Mouse (Mus musculus): ENCODE results near the gene Gm20604. TPM values are rescaled to one million over a fixed set of nuclear protein-coding genes. Genes with fewer than 3 reads are reported as not detected.

Gm20604 gene
- total RNA-seq, 4 experiments from 2014 or later = 2.7 to 2.9 (median 2.9) TPM

Other genes with a start within 250 kb of the Gm20604 start
- not detected for gene Chga, start 203.7 kb downstream of the Gm20604 start, total RNA-seq (2022)
- 10 to 100 TPM in 1 of 4 experiments, 1 to 10 TPM in 3; 5.7 to 10.4 (median 8.2) TPM for gene Itpk1, start 53.7 kb downstream of the Gm20604 start, total RNA-seq (2022)
- gene Moap1, start 15.0 kb downstream of the Gm20604 start, total RNA-seq (2022) = 1 to 10 TPM; 3.8 to 4.7 (median 4.2) TPM
- gene Tmem251, start 14.9 kb downstream of the Gm20604 start, total RNA-seq (2022) = 1 to 10 TPM; 2.3 to 4.2 (median 2.5) TPM
- not detected for gene Gm28051, start 907 bp downstream of the Gm20604 start, total RNA-seq (2022)
- gene Gon7, start 869 bp downstream of the Gm20604 start, total RNA-seq (2022) = 10 to 100 TPM; 10.3 to 12.0 (median 10.9) TPM
- 10 to 100 TPM; 16.0 to 16.9 (median 16.3) TPM for gene Ubr7, start 705 bp downstream of the Gm20604 start, total RNA-seq (2022)
- gene Btbd7, start 119.8 kb upstream of the Gm20604 start, total RNA-seq (2022) = 10 to 100 TPM; 16.7 to 18.7 (median 17.1) TPM
- not detected for gene Cox8c, start 140.6 kb upstream of the Gm20604 start, total RNA-seq (2022)
- gene Unc79, start 190.2 kb upstream of the Gm20604 start, total RNA-seq (2022) = under 1 TPM in 2 of 4 experiments, not detected in 2; 0.17 to 0.40 TPM

All from gastrocnemius, adult 8-10 months (tissue).